Mouse (Mus musculus): ENCODE data around the gene Mrgbp.

The Mrgbp gene

DNA sequence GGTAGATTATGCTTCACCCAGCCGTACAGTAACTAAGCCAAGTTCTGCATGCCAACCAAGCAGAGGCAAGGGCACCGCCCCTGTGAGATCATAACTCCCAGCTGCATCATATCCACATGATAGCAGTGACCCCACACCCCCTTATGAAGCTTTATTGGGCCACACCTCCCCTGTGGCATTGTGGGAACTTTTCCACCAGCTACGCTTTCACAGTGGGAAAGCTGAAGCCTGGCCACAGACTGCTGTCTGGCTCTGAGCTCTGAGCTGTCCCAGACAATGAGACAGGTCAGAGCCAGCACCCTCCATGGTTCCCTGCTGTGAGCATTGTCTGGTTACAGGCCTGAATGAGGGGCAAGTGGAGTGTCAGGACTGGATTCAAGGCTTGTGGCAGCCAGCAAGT is at the start of gene Mrgbp:
Mrgbp (plus strand) TSS at position 303 of the 400 bp plus-strand sequence.
- in situ Hi-C loops (cut with MboI, MseI) = loop anchor here (5.0 to 10.0 kb wide), 2 partner anchors 124 to 161 kb away; partner anchors contain the start of gene Dido1 (in 1 of the 2)

DNA sequence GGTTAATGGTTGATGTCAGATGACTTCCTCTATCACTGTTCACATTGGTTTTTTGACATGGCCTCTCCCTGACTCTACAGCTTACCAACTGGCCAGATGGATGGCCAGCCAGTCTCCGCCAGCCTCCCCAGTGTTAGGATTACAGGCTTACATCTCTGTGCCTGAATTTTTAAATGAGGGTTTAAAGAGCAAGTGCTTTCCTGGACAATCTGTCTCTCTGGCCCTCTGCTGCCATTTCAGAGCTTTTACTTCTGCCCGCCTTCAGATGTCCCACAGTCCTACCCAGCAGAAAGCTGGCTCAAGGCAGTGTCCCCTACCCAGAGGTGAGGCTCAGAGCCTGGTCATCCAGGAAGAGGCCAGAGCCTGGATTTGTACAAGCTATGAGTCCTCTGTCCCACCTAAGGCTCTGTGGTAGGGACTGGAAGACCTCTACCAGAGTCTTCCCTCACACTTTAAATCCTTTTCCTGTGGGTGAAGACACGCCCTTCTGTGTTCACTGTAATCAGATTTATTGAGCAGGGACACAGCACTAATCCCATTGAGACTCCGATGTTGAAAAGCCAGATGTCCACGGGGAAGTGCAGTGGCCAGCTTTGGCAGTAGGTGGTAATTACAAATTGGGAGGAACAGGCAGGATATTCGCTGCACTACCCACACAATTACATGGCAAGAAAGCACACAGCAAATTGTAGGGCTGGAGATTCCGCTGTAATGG is 49.3 kb upstream of the Mrgbp start:
- in situ Hi-C loops (cut with MboI, MseI) = loop anchor here in 1 of 2 experiments (10.0 to 25.0 kb wide), 2 partner anchors 903 to 1820 kb away; no protein-coding TSS in a partner anchor

- in situ Hi-C loops (cut with MboI, MseI) = loop anchor here in 1 of 2 experiments (10.0 to 25.0 kb wide), 2 partner anchors 902 to 1820 kb away; no protein-coding TSS in a partner anchor
These were observed 48.6 kb upstream of the Mrgbp start for GRCm38 (mm10) chr2:180532386-180532995.

- in situ Hi-C loops (cut with MboI, MseI) = loop anchor here in 1 of 2 experiments (10.0 to 25.0 kb wide), 2 partner anchors 902 to 1821 kb away; no protein-coding TSS in a partner anchor
These were observed 47.9 kb upstream of the Mrgbp start for GRCm38 (mm10) chr2:180533237-180533636.

GRCm38 (mm10) chr2:180543675-180544074 is 37.4 kb upstream of the Mrgbp start:
- in situ Hi-C loops (cut with MboI, MseI) = loop anchor here in 1 of 2 experiments (25.0 kb wide), 1 partner anchor 1831 kb away; no protein-coding TSS in a partner anchor

DNA sequence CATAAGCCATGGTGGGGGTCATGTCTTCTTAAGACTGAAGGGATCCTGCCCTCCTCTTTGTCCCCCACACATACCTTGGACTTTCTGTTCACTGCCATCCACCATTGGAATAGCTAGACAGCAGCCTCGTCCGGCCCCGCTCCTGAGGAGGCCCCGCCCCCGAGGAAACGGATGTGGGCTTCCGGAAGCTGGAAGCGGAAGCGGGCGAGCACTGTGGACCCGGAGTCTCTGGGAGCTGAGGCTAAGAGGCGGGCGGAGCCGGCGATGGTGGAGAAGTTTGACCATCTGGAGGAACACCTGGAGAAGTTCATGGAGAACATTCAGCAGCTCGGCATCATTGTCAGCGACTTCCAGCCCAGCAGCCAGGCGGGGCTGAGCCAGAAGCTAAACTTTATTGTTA is 36.1 kb upstream of the Mrgbp start:
- in situ Hi-C loops (cut with MboI, MseI) = loop anchor here in 1 of 2 experiments (25.0 kb wide), 1 partner anchor 1833 kb away; no protein-coding TSS in a partner anchor

DNA sequence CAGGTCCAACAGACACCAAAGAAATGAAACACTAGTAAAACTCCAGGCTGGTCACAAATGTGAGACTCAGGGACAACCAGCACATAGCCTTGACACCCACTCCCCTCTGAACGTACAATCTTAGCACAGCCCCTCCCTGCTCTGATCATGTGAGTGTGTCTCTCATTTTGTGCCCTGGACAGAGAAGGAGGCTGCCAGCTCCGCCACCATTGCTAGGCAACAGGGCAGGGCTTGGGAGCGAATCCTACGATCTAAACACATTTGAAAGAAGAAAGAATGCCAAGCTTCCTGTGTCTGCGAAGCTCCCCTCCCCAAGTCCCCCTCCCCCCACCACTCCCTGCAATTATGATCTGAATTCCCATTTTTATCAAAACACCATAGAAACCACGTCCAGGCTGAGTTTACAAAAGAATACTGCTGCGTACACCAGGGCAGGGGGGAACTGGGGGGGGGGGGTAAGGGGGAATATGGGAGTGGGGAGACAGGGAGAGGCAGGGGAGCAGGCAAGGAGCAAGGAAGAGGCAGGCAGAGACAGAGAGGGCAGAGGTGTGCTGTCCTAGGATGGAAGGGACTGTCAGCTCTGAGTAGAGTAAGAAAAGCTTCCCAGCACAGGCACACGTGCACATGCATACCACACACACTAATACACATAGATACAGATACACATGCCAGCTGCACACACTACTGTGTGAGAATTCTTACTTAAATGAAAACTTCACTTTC is 33.6 kb upstream of the Mrgbp start:
- in situ Hi-C loops (cut with MboI, MseI) = loop anchor here in 1 of 2 experiments (25.0 kb wide), 1 partner anchor 1835 kb away; no protein-coding TSS in a partner anchor

- in situ Hi-C loops (cut with MboI, MseI) = loop anchor here in 1 of 2 experiments (5.0 kb wide), 1 partner anchor 85 kb away; no protein-coding TSS in a partner anchor
These were observed 28.8 kb upstream of the Mrgbp start for GRCm38 (mm10) chr2:180552340-180552739.

- in situ Hi-C loops (cut with MboI, MseI) = no loop called here
These were observed 25.9 kb upstream of the Mrgbp start for GRCm38 (mm10) chr2:180555219-180555618.

DNA sequence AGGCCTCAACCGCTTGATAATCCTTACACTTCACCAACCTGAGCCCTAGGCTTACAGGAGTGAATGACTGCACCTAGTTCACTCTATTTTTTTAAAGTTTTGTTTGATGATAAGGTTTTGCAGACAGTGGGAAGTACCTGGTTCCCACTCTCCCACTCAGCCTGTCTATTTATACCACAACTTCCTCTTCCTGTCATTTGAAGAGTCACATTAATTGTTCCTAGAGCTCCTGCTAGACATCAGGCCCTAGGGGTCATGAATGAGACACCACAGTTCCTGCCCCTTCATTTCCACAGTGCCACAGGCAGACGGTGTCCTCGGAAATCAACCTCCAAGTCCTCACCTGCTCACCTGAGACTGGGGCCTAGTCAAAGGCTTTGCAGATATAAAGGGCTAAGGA is 24.6 kb upstream of the Mrgbp start:
- in situ Hi-C loops (cut with MboI, MseI) = no loop called here

DNA sequence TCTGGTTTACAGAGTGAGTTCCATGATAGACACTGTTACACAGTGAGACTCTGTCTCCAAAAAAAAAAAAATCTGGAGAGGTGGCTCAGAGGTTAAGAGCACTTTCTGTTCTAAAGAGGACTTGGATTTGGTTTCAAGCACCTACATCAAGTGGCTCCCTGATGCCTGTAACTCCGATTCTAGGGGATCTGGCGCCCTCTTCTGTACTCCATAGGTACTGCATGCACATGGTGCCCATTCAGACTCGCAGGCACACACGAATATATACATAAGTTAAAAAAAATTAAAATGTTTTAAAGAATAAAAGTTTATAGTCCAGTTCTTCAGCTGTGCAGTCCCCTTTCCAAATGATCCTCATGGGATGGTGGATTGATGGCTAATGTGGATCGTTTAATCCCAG is 20.9 kb upstream of the Mrgbp start:
- in situ Hi-C loops (cut with MboI, MseI) = loop anchor here in 1 of 2 experiments (5.0 kb wide), 1 partner anchor 133 kb away; no protein-coding TSS in a partner anchor

DNA sequence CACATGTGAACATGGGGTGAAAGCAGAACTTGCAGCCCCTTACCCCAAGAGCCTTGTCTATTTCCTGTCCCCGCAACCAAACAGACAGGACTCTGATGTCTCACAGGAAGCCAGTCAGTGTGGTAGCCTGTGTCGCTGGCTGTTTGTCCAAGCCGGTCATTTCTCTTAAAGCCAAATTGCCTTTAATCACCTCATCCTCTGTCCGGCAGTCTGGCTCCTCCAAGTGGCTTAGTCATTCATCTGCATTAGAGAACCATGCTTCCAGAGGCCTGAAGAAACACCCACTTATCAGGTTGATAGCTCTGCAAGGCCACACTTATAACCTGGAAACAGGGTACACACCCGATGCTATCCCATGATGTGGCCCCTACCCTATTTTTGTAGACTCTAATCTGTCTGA is 19.0 kb upstream of the Mrgbp start:
- in situ Hi-C loops (cut with MboI, MseI) = loop anchor here in 1 of 2 experiments (5.0 kb wide), 1 partner anchor 135 kb away; no protein-coding TSS in a partner anchor

- in situ Hi-C loops (cut with MboI, MseI) = loop anchor here in 1 of 2 experiments (5.0 kb wide), 1 partner anchor 136 kb away; no protein-coding TSS in a partner anchor
These were observed 17.8 kb upstream of the Mrgbp start for GRCm38 (mm10) chr2:180563296-180563695.

- in situ Hi-C loops (cut with MboI, MseI) = loop anchor here in 1 of 2 experiments (5.0 kb wide), 1 partner anchor 137 kb away; no protein-coding TSS in a partner anchor
These were observed 17.3 kb upstream of the Mrgbp start for GRCm38 (mm10) chr2:180563841-180564240.

DNA sequence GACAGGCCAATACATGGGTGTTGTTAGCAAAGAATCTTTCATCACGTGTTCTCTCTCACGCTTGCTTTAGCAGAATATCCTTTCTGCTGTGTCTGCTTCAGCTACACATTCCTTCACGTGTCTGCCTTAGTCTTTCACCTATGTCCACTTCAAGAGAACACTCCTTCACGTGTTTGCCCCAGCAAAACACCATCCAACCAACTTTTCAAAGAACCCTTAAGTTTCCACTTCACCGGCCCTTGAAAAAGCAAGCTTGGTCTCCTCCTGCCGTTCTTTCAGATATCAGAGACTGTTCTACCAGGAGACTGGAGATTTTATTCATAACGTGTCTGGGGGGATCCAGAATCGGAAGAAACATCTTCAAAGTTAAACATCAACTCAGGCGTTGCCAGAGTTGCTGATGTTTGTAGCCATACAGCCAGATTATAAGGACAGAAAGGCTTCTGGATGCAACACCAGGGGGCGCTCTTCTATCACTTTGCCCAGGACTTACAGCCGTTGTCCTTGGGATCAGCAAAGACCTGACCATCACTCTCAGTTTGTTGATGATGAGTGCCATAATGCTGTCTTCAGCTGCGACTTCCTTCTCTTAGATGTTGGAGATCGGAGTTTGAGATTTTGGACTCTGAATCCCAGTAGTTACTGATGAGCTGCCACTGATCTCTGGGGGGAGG is 14.7 kb upstream of the Mrgbp start:
- in situ Hi-C loops (cut with MboI, MseI) = no loop called here

DNA sequence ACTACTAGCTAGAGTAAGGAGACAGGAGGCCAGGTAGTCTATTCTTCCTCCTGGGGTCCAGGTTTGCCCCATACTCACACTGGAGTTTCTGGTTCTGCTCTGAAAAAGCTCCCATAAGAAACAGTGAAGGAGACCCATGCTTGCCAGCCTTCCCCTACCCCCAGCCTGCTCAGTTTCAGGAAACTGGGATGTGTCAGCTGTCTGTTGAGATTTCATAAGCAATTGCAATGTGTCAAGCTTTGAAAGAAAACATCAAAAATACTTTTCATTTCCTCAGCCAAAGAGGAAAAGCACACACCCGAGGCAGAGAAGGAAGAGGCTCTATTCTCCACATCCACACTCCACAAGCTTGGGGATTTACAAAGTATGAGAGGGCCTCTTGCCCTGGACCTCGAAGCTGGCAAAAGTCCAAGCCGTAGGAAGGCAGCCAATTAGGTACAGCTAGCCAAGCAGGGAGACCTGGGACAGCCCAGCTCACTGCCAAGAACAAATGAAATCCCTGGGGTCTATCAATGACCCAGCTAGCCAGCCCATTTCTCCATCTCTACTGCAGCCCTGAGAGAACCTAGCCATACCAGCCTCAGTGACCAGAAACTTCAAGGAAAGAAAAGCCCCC is 12.0 kb upstream of the Mrgbp start:
- in situ Hi-C loops (cut with MboI, MseI) = no loop called here

GRCm38 (mm10) chr2:180576482-180576881 is 4.6 kb upstream of the Mrgbp start:
- in situ Hi-C loops (cut with MboI, MseI) = loop anchor here in 1 of 2 experiments (10.0 kb wide), 1 partner anchor 102 kb away; no protein-coding TSS in a partner anchor

GRCm38 (mm10) chr2:180578686-180579085 is 2.4 kb upstream of the Mrgbp start:
- in situ Hi-C loops (cut with MboI, MseI) = loop anchor here in 1 of 2 experiments (10.0 kb wide), 1 partner anchor 104 kb away; no protein-coding TSS in a partner anchor

- in situ Hi-C loops (cut with MboI, MseI) = loop anchor here (5.0 to 10.0 kb wide), 2 partner anchors 122 to 160 kb away; partner anchors contain the start of gene Dido1 (in 1 of the 2)
These were observed 1.5 kb downstream of the Mrgbp start for GRCm38 (mm10) chr2:180582481-180583153.
